Mouse (Mus musculus): ENCODE results near the gene Npas1.

Gene Npas1

GRCm38 (mm10) chr7:16472116-16472709 lies 5.3 kb downstream of the Npas1 start:
- CTCF ChIA-PET = no interaction called here

GRCm38 (mm10) chr7:16471549-16471948 lies 6.0 kb downstream of the Npas1 start:
- CTCF ChIA-PET = no interaction called here

- CTCF ChIA-PET = no interaction called here
Measured at GRCm38 (mm10) chr7:16468115-16468514, 9.4 kb downstream of the Npas1 start.

GRCm38 (mm10) chr7:16466565-16466964 lies 11.0 kb downstream of the Npas1 start:
- CTCF ChIA-PET = interaction anchor here (0.7 kb wide), 1 partner anchor 339 kb away, joined by 3 read pairs; no protein-coding TSS in a partner anchor

GRCm38 (mm10) chr7:16465568-16465967 lies 12.0 kb downstream of the Npas1 start:
- CTCF ChIA-PET = interaction anchor here (0.6 kb wide), 1 partner anchor 174 kb away, joined by 4 read pairs; no protein-coding TSS in a partner anchor

GRCm38 (mm10) chr7:16465160-16465559 lies 12.4 kb downstream of the Npas1 start:
- CTCF ChIA-PET = interaction anchor here (0.6 kb wide), 1 partner anchor 174 kb away, joined by 4 read pairs; no protein-coding TSS in a partner anchor

GRCm38 (mm10) chr7:16463214-16463613 lies 14.3 kb downstream of the Npas1 start:
- CTCF ChIA-PET = interaction anchor here (0.6 to 1.8 kb wide), 8 partner anchors 28 to 268 kb away, joined by 3 to 11 read pairs (median 4); partner anchors contain the start of gene Sae1

- CTCF ChIA-PET = interaction anchor here (1.3 kb wide), 1 partner anchor 35 kb away, joined by 3 read pairs; no protein-coding TSS in a partner anchor
Measured at GRCm38 (mm10) chr7:16461705-16462104, 15.8 kb downstream of the Npas1 start.

GRCm38 (mm10) chr7:16461151-16461550 lies 16.4 kb downstream of the Npas1 start:
- CTCF ChIA-PET = no interaction called here

GRCm38 (mm10) chr7:16460566-16460965 lies 17.0 kb downstream of the Npas1 start:
- CTCF ChIA-PET = no interaction called here

- CTCF ChIA-PET = no interaction called here
Measured at GRCm38 (mm10) chr7:16456289-16456688, 21.2 kb downstream of the Npas1 start.

- CTCF ChIA-PET = no interaction called here
Measured at GRCm38 (mm10) chr7:16455016-16455415, 22.5 kb downstream of the Npas1 start.

- CTCF ChIA-PET = interaction anchor here (0.6 kb wide), 1 partner anchor 158 kb away, joined by 3 read pairs; no protein-coding TSS in a partner anchor
Measured at GRCm38 (mm10) chr7:16453118-16453711, 24.3 kb downstream of the Npas1 start.

- CTCF ChIA-PET = interaction anchor here (0.6 kb wide), 1 partner anchor 157 kb away, joined by 3 read pairs; no protein-coding TSS in a partner anchor
Measured at GRCm38 (mm10) chr7:16452587-16453073, 24.9 kb downstream of the Npas1 start, which contains the start of gene Tmem160. Tmem160 (plus strand) TSS chr7:16452779.

GRCm38 (mm10) chr7:16451656-16452055 lies 25.9 kb downstream of the Npas1 start:
- CTCF ChIA-PET = no interaction called here

- CTCF ChIA-PET = interaction anchor here (0.5 kb wide), 1 partner anchor 418 kb away, joined by 3 read pairs; no protein-coding TSS in a partner anchor
Measured at GRCm38 (mm10) chr7:16441241-16441640, 36.3 kb downstream of the Npas1 start.

GRCm38 (mm10) chr7:16435088-16435487 lies 42.4 kb downstream of the Npas1 start:
- CTCF ChIA-PET = interaction anchor here (0.6 kb wide), 1 partner anchor 28 kb away, joined by 6 read pairs; no protein-coding TSS in a partner anchor

- CTCF ChIA-PET = no interaction called here
Measured at GRCm38 (mm10) chr7:16433352-16433971, 44.1 kb downstream of the Npas1 start.

- CTCF ChIA-PET = interaction anchor here (0.7 to 2.3 kb wide), 5 partner anchors 21 to 53 kb away, joined by 3 to 12 read pairs (median 7); no protein-coding TSS in a partner anchor
Measured at GRCm38 (mm10) chr7:16426129-16426729, 51.3 kb downstream of the Npas1 start.

- CTCF ChIA-PET = interaction anchor here (0.7 to 2.3 kb wide), 4 partner anchors 21 to 36 kb away, joined by 3 to 12 read pairs (median 6); no protein-coding TSS in a partner anchor
Measured at GRCm38 (mm10) chr7:16425721-16426120, 51.8 kb downstream of the Npas1 start.

- CTCF ChIA-PET = interaction anchor here (0.6 kb wide), 1 partner anchor 24 kb away, joined by 3 read pairs; no protein-coding TSS in a partner anchor
Measured at GRCm38 (mm10) chr7:16423731-16424130, 53.8 kb downstream of the Npas1 start.
